Mouse (Mus musculus): ENCODE results near the gene Gm11127. TPM values are rescaled to one million over a fixed set of nuclear protein-coding genes. Genes with fewer than 3 reads are reported as not detected.

The Gm11127 gene
- total RNA-seq, 2 experiments from 2014 or later = 5.4 to 10.0 TPM

Other genes with a start within 250 kb of the Gm11127 start
- 10 to 100 TPM; 20.2 to 25.6 TPM for gene Ier3, start 236.7 kb downstream of the Gm11127 start, total RNA-seq (2021)
- 100 to 1,000 TPM; 146 to 154 TPM for gene Flot1, start 235.1 kb downstream of the Gm11127 start, total RNA-seq (2021)
- gene Tubb5, start 220.1 kb downstream of the Gm11127 start, total RNA-seq (2021) = 10 to 100 TPM; 89.4 to 92.2 TPM
- 10 to 100 TPM; 13.3 to 17.8 TPM for gene Mdc1, start 216.9 kb downstream of the Gm11127 start, total RNA-seq (2021)
- 1 to 10 TPM; 1.8 to 2.5 TPM for gene Nrm, start 197.1 kb downstream of the Gm11127 start, total RNA-seq (2021)
- 10 to 100 TPM; 15.5 to 15.7 TPM for gene Ppp1r18, start 192.8 kb downstream of the Gm11127 start, total RNA-seq (2021)
- 10 to 100 TPM; 18.3 to 20.4 TPM for gene Dhx16, start 178.6 kb downstream of the Gm11127 start, total RNA-seq (2021)
- gene 2310061I04Rik, start 160.9 kb downstream of the Gm11127 start, total RNA-seq (2021) = 100 to 1,000 TPM; 101 to 105 TPM
- 1 to 10 TPM; 5.9 to 6.5 TPM for gene Atat1, start 148.3 kb downstream of the Gm11127 start, total RNA-seq (2021)
- gene Mrps18b, start 142.0 kb downstream of the Gm11127 start, total RNA-seq (2021) = 10 to 100 TPM; 52.1 to 64.7 TPM
- gene Ppp1r10, start 141.9 kb downstream of the Gm11127 start, total RNA-seq (2021) = 10 to 100 TPM; 22.4 to 28.8 TPM
- 10 to 100 TPM; 67.3 to 68.4 TPM for gene Abcf1, start 88.6 kb downstream of the Gm11127 start, total RNA-seq (2021)
- 10 to 100 TPM; 32.0 to 34.7 TPM for gene Gnl1, start 78.5 kb downstream of the Gm11127 start, total RNA-seq (2021)
- 1 to 10 TPM; 3.3 to 3.4 TPM for gene Prr3, start 78.1 kb downstream of the Gm11127 start, total RNA-seq (2021)
- 1 to 10 TPM; 6.5 to 6.7 TPM for gene H2-T24, start 37.8 kb downstream of the Gm11127 start, total RNA-seq (2021)
- 10 to 100 TPM; 31.7 to 56.7 TPM for gene H2-T23, start 25.5 kb downstream of the Gm11127 start, total RNA-seq (2021)
- 10 to 100 TPM; 15.0 to 23.6 TPM for gene H2-T22, start 15.6 kb downstream of the Gm11127 start, total RNA-seq (2021)
- not detected for gene Gm6034, start 15.4 kb downstream of the Gm11127 start, total RNA-seq (2021)
- under 1 TPM; 0.27 to 0.28 TPM for gene Gm19684, start 63.3 kb upstream of the Gm11127 start, total RNA-seq (2021)
- gene Gm7030, start 71.1 kb upstream of the Gm11127 start, total RNA-seq (2021) = under 1 TPM in 1 of 2 experiments, not detected in 1; 0.55 TPM
- gene Gm8909, start 110.2 kb upstream of the Gm11127 start, total RNA-seq (2021) = not detected
- gene H2-T3, start 131.9 kb upstream of the Gm11127 start, total RNA-seq (2021) = not detected
- 10 to 100 TPM; 37.9 to 38.8 TPM for gene Rpp21, start 199.7 kb upstream of the Gm11127 start, total RNA-seq (2021)
- 1 to 10 TPM; 5.2 to 6.5 TPM for gene Trim39, start 213.9 kb upstream of the Gm11127 start, total RNA-seq (2021)
- not detected for gene H2-M10.2, start 228.1 kb upstream of the Gm11127 start, total RNA-seq (2021)

All from heart, adult 18-20 months (tissue).